Mouse (Mus musculus) natural killer cell, adult 2 months (primary cell): ENCODE measurements around the gene Cyp2c55.
A peak's percentile ranks its signal among the peaks of the same experiment; 100 is the strongest.

Experiments
- DNase-seq, 2 experiments: peaks; one replicate each; pipeline ENCODE4 v3.0.0; 2022; ENCODE audit warnings: low spot score in 2 of 2

The Cyp2c55 gene

DNA sequence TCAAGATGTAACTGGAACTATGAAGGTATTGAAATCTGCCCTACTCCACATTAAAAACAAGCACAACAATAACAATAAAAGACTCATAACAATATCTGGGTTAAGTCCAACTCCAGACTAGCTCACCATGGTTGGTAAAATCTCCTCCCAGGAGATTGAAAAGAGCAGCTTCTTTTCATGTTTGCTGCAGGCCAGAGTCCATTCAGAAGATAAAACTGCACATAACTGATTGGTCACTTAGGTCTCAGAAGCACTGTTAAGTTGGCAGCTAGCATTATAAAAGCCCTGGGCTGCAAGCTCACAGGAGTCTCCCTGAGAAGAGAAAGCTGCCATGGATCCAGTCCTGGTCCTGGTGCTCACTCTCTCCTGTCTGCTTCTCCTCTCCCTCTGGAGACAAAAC lies at the start of gene Cyp2c55:
TSS of gene Cyp2c55 (plus strand) at position 305 of the 400 bp plus-strand sequence.
- DNase-seq, result no peak

DNA sequence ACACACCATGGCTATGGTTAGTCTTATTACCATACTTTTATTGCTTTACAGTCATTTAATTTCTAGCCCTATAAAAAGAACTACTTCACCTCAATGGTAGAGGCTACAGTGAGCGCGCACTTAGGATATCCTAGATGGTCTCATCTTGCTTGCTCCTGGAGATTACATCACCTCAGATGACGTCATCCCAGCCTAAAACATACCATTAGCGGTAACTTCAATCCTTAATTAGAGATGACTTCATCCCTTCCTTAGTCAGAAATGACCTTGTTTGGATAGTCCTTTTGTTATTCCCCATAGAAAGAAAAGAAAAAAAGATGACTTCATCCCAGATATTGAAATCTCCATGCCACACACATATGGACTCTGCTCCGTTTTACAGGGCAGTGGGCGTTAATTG lies 36.1 kb upstream of the Cyp2c55 start:
- DNase-seq, result no peak

DNA sequence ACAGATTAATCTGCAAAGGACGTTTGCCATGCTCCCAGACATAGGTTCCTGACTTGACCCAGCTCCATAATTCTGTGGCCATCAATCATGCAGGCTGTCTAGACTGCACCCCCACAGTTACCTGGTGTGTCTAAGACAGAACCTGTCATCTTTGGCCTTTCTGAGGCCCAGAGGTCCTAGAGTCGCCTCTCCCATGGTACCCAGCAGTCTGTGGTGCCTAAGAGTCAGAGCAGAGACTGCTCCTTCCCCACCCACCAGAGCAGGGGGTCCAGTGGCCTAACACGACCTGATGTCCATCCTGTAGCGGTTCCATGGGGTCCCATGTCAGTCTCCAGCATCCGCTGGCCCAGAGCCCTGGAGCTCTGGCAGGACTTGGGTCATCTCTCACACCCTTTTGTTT lies 34.2 kb upstream of the Cyp2c55 start:
- no peak for DNase-seq

DNA sequence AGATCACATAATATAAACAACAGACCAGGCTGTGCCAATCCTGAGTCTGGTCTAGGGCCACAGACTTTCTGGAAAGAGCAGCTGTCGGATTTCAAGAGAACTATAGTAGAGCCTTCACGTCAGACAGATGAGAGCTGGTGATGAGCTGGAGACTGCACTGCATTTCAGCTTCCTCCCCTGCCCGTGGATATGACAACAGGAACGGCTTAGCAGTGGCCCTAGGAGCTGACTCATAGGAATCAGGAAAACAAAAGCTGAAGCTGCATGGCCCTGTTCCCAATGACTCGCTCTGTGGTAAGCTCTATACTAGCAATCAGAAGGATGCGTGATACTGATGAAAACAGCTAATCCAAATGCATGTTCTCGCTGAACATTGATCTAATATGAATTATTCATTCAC lies 33.2 kb upstream of the Cyp2c55 start:
- no peak for DNase-seq

DNA sequence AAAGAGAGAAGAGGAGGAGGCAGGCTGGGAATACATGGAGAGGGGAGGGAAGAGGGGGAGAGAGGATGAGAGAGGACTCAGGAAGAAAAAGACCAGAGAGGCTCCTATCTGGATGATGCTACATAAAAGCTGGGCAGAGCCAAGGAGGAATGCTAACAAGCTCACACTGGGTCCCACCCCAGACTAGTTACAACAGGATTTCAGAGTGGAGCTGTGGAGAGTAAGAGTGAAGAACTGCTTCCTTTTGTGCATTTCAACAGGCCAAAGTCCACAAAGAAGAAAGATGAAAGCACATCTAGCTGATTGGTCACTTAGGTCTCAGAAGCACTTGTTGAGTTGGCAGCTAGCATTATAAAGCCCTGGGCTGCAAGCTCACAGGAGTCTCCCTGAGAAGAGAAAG lies 30.6 kb upstream of the Cyp2c55 start:
- DNase-seq, result no peak

DNA sequence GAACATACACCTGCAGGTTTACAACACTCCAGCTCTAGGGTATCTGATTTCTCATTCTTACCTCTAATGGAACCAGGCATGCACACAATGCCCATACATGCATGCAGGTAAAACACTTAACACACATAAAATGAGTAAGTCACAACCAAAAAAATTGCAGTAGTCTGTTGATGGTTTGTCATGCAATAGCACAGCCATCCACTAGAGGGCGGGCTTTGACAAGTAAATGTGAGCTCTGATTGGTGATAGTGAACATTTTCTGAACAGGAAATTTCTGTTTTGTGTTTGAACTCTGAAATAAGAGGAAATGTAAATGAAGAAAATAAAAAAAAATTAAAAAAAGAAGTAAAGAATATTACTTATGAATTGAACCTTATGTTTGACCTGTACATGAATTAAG lies 24.9 kb upstream of the Cyp2c55 start:
- DNase-seq, result peak; percentile 8 to 42

DNA sequence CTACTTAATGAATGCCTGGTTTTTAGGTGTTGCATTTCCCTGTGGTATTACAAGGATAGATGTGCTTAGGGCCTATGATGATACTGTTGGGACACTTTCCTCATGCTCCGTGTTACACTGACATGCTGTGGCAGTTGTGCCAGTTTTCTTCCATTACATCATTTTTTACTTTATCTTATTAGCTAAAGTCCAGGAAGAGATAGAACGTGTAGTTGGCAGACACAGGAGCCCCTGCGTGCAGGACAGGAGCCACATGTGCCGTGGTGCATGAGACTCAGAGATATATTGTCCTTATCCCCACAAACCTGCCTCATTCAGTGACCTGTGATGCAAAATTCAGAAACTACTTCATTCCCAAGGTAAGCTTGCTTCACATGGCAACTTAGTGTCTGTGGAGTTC lies 8.6 kb upstream of the Cyp2c55 start:
- no peak for DNase-seq

DNA sequence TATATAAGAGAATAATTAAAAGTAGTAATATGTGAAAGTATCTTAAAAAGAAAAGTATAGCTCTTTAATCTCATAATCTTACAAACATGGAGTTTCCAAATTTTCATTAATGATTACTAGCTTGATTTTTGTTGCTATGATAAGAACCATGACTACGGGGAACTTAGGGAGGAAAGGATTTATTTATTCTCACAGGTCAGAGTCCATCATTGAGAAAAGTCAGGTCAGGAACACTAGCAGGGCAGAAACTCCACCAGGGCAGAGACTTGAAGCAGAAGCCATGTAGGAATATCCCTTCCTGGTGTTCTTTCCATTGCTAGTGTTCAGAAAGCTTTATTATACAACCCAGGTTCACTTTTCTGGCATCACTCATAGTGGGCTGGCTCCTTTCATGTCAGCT lies 8.1 kb upstream of the Cyp2c55 start:
- DNase-seq, result no peak

DNA sequence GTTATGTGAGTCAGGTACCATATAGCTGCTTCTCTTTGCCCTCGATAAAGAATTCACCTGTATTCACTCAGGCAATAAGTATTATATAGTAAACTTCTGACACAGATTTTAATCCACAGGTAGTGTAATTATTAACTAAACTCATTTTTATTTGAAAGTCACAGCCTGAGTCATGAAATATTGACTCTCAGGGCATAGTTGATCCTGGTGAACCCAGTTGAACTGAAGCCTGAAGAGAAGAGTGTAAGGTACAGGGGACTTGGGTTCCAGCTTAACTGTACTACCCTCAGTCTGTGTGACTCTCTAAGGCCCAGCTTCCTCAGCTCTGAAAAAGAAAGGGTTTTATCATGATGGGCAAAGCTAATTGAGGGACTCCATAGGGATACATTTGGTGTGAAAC lies 1.7 kb upstream of the Cyp2c55 start:
- DNase-seq, result no peak

DNA sequence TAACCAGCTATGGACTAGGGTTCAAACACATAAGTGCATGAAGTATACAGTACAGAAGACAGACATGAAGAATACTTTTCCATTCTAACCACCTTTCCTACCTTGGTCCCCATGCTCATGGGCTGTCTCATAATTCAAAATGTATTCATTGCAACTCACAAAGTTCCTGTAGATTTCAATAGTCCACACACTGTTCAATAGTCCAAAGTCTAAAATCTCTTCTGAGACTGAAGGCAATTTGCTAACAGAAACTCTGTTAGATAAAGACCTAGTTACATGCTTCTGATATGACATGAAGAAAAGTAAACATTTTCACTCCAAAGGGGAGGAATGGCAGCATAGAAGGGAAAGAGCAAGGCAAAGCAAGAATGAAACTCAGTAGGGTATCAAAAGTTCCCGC lies 51.1 kb downstream of the Cyp2c55 start:
- DNase-seq, result no peak

DNA sequence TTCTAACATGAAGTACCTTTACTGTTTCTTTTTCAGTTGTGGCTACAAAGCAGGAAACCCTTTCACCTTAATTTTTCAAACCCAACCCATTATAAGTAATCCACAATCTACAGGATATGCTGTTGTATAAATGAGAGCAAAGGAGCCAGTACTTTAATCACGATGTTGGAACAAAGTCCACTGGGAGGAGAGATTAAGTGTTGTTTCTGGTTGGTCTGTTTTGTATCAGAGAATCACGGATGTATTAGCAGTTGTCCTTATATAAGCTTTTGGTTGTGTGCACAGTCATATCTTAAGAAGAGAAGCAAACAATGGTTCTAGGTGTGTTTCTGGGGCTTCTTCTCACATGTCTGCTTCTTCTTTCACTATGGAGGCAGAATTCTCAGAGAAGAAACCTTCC lies 53.9 kb downstream of the Cyp2c55 start, which contains the start of gene Cyp2c65:
TSS of gene Cyp2c65 (plus strand) at position 297 of the 400 bp plus-strand sequence.
- DNase-seq, result no peak
